Mouse (Mus musculus): ENCODE data around the gene Angel1. TPM values are rescaled to one million over a fixed set of nuclear protein-coding genes. Genes with fewer than 3 reads are reported as not detected.

The Angel1 gene
- polyA plus RNA-seq (2015; fragmentation: Nextera tagmentation; extraction: Ambion mirVana): 5.2 and 5.6 TPM in 2 replicates

DNA sequence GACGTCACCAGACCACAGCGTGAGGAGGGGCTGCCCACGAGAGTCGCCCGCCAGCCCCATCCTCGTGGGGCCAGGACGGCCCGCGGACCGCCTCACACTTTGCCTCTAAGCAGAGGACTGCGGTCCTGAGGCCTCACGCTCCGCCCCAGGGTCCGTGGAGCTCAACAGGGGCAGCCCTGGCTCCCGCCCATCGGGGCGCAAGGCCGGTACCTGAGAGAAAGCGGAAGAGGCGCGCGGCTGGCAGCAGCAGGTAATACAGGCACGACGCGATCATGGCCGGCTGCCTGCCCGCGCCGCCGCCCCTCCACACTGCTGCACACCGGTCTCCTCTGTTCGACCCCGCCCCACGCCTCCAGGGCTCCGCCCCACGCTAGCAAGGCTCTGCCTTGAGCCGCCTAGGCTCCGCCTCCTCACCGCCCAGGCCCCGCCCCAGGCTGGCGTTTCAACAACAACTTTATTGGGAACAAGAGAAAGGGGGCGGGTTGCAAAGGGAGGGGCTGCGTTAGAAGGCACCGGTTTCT, at the start of gene Angel1:
Angel1 (minus strand) TSS at position 341 of the 521 bp plus-strand sequence.
- Histone ChIP-seq H3K9ac (peak within 1 kb of the TSS; percentile 59), H3K27ac (0 out of 2 replicates have a peak within 1 kb of the TSS, but pooled peaks have one; percentile 18), H3K36me3 (no peaks in the 10 kb centered on the region), H3K9me3 (no peaks in the 10 kb centered on the region), H3K4me2 (replicated peaks) (peak within 1 kb of the TSS; percentile 98), H3K4me1 (replicated peaks) (no peaks in the 10 kb centered on the region), H3K27me3 (replicated peaks) (no peaks in the 10 kb centered on the region), H3K4me3 (replicated peaks) (peak within 1 kb of the TSS; percentile 57)
- under 1% methylated on average over 43 of the region's 44 CpGs for WGBS
- peak; percentile 100 for ATAC-seq

DNA sequence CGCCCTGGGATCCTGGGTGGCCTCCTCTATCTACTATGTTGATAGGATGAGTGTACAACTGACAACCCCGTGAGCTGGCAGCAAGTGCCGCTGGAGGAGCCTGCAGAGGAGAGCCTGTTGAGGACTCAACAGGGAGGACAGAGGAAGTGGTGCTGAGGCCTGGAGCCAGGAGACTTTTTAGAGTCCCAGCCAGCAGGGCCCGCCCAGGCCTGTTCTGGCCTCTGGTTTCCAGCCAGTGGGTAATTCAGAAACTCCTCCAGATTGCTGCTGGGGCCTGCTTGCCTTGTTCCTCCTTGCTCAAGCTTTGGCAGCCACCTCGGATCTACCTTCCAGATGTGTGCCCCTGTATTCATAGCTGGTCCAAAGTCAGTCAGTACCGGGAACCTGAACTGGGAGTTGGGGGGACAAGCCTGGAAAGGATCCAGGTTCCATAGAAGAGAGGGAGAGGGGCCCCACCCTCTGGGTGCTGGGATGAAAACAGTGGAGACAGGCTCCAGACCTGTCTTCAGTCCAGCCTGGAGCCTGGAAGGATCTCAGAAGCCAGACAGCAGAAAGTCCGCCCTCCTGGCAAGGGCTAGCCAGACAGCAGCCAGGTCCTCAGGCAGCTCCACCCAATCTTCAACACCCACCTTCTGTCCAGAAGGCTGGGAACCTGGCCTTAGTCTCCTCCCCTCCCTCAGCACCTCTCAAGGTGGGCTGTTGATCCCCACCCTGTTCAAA, 49.5 kb upstream of the Angel1 start:
- H3K9me3 ChIP-seq: no peaks in the 10 kb centered on the region
- H3K4me2 ChIP-seq (replicated peaks): no peak overlapping the region
- no peaks in the 10 kb centered on the region for H3K36me3 ChIP-seq
- no peak overlapping the region for H3K9ac ChIP-seq
- no peaks in the 10 kb centered on the region for H3K27me3 ChIP-seq (replicated peaks)
- H3K27ac ChIP-seq: peak overlapping the region; percentile 67
- H3K4me3 ChIP-seq (replicated peaks): no peak overlapping the region
- peaks cover 3% of the 10 kb centered on the region; the same call in 1 of the 2 replicates for H3K4me1 ChIP-seq (replicated peaks)
- peak; percentile 61 for ATAC-seq
- WGBS: 59% methylated on average over 7 of the region's 7 CpGs

DNA sequence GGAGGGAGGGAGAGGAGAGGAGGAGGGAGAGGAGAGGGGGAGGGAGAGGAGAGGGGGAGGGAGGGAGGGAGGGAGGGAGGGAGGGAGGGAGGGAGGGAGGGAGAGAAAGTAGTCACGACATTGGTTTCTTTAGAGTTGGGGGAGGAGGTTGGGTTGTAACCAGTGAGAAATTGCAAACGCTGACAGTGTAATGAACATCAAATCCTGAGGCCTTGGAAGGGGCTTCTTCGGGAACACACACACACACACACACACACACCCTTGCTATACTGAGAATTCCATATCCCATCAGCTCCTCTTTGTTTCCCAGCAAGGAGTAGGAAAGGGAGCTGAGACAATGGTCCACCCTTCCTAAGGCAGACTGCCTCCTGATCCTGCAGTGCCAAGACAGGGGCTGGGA, 46.3 kb upstream of the Angel1 start:
- WGBS: 34% methylated on average over 3 of the region's 3 CpGs
- ATAC-seq: no peak
- no peaks in the 10 kb centered on the region for H3K9me3 ChIP-seq

DNA sequence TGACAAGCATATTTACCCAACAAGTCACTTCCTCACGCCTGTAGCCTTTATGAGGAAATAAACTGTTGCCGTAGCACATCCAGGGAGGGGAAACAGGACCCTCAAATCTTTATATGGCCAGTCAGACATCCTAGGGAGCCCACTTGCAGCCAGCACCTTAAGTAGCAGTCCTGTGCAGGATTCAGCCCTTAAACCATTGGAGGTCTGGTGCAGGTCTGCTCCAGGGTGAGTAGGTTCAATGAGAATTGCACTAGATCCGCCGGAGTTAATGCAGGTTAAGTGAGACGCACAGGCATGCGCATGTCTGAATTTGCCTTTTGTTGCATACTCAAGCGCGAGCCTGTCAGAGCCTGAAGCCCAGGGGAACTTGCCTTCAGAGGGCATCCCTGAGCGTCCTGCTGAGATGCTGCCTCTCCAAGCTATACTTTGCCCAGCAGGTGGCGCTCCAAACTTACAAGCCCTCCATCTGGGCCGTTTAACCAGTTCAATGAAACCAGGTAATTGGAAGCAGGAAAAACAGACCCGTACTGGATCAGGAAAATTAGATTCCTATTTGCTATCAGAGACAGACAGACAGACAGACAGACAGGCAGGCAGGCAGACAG, 45.7 kb upstream of the Angel1 start:
- 8% methylated on average over 12 of the region's 12 CpGs for WGBS
- Histone ChIP-seq H3K4me2 (replicated peaks) (0 out of 2 replicates have a peak overlapping the region, but pooled peaks have one; percentile 19), H3K4me3 (replicated peaks) (no peak overlapping the region), H3K4me1 (replicated peaks) (peaks cover 11% of the 10 kb centered on the region), H3K9ac (no peak overlapping the region), H3K27me3 (replicated peaks) (no peaks in the 10 kb centered on the region), H3K27ac (no peak overlapping the region), H3K36me3 (no peaks in the 10 kb centered on the region), H3K9me3 (no peaks in the 10 kb centered on the region)
- peak; percentile 89 for ATAC-seq

More for the DNA sequence above, 46.3 kb upstream of the Angel1 start:
- Histone ChIP-seq H3K4me3 (replicated peaks) (no peak overlapping the region), H3K4me2 (replicated peaks) (no peak overlapping the region), H3K9ac (no peak overlapping the region), H3K36me3 (no peaks in the 10 kb centered on the region), H3K27ac (no peak overlapping the region), H3K27me3 (replicated peaks) (no peaks in the 10 kb centered on the region), H3K4me1 (replicated peaks) (peaks cover 11% of the 10 kb centered on the region)

DNA sequence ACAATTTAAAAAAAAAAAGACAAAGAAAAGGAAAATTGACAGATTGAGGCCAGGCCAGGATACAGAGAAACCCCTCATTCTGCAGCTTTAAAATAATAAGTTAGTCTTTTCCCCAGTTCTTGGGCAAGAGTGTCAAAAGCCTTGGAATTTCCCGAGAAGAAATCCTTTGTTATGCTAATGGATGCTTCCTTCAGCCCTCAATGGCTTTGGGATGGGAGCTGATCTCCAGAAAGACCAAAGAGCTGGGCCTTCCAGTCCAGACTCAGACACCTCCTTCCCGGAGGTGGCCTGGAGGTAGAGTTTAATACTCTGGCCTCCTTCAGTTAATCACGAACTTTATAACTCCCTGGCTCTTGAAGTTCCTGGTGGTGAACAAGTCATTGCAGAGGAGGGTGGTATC, 44.7 kb upstream of the Angel1 start:
- no peaks in the 10 kb centered on the region for H3K36me3 ChIP-seq
- H3K4me3 ChIP-seq (replicated peaks): no peak overlapping the region
- H3K9me3 ChIP-seq: no peaks in the 10 kb centered on the region
- H3K9ac ChIP-seq: no peak overlapping the region
- peaks cover 11% of the 10 kb centered on the region for H3K4me1 ChIP-seq (replicated peaks)
- H3K27ac ChIP-seq: no peak overlapping the region
- H3K27me3 ChIP-seq (replicated peaks): no peaks in the 10 kb centered on the region
- WGBS: 41% methylated on average over 3 of the region's 3 CpGs
- no peak for ATAC-seq
- H3K4me2 ChIP-seq (replicated peaks): no peak overlapping the region

DNA sequence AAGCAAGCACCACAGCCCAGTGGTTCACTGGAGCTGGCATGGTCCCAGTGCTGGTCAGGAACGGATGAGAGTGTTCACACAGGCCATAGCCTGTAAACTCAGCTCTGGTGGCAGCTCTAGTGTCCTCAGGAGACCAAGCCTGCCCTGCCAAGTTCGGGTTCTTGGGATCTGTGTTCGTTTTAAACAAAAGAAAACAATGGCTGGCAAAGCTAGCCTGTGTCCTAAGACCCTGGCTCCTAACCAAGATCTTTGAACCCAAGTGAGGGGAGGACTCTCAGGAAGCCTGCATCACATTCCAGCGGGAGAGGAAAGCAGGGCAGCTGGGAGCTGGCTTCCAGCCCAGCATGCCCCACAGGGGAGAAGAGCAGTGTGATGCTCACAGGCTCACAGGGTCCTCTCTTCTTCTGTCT, 44.0 kb upstream of the Angel1 start:
- no peak for ATAC-seq
- no peak overlapping the region for H3K4me3 ChIP-seq (replicated peaks)
- H3K9me3 ChIP-seq: no peaks in the 10 kb centered on the region
- 25% methylated on average over 4 of the region's 4 CpGs for WGBS
- H3K4me1 ChIP-seq (replicated peaks): peaks cover 11% of the 10 kb centered on the region
- H3K27me3 ChIP-seq (replicated peaks): no peaks in the 10 kb centered on the region
- H3K4me2 ChIP-seq (replicated peaks): no peak overlapping the region
- no peaks in the 10 kb centered on the region for H3K36me3 ChIP-seq
- peak overlapping the region; percentile 44 for H3K27ac ChIP-seq
- H3K9ac ChIP-seq: no peak overlapping the region

DNA sequence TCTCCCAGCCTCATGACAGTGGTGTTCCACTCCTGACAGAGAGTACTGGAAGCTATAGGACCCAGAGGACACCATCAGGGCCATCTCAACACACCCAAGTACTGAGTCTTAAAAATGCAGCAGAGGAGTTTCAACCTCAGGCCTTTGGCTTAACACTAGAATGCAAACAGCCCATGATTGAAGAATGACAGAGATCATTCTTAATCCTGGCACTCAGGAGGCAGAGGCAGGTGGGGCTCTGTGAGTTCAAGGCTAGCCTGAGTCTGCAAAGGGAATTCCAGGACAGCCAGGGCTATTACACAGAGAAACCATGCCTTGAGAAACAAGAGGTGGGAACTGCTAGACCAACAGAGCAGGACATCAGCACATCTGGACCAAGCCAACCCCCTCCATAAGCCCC, 43.6 kb upstream of the Angel1 start:
- Histone ChIP-seq H3K27me3 (replicated peaks) (no peaks in the 10 kb centered on the region), H3K4me1 (replicated peaks) (peaks cover 11% of the 10 kb centered on the region; the same call in 1 of the 2 replicates), H3K9me3 (no peaks in the 10 kb centered on the region), H3K4me3 (replicated peaks) (no peak overlapping the region), H3K36me3 (no peaks in the 10 kb centered on the region), H3K9ac (no peak overlapping the region), H3K27ac (peak overlapping the region; percentile 44), H3K4me2 (replicated peaks) (no peak overlapping the region)
- ATAC-seq: no peak

DNA sequence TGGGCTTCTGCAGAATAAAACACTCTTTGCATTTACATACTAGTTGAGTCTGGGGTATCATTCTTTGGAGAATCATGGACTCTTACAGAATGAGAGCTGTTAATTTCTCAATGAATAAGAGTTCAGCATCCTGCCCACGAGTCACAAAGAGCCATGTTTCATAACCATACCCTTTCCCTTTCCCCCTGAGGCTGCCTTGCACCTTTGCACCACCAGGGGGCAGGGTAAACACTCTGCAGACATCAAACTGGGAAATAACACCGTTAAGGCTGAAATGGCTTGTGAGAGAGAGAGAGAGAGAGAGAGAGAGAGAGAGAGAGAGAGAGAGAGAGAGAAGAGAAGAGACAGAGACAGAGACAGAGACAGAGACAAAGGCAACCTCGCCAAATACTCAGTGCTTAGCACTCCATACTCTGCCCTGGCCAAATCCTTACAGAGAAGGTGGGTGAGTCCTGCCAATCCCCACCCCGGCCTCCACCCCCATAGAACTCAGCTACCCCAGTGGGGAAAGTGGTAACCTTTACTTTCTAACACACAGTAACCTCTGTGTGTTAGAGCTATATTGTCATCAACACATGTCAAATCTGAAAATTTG, 42.8 kb upstream of the Angel1 start:
- Histone ChIP-seq H3K27ac (no peak overlapping the region), H3K9ac (no peak overlapping the region), H3K4me1 (replicated peaks) (peaks cover 11% of the 10 kb centered on the region; the same call in 1 of the 2 replicates), H3K9me3 (no peaks in the 10 kb centered on the region), H3K4me2 (replicated peaks) (no peak overlapping the region), H3K36me3 (no peaks in the 10 kb centered on the region), H3K4me3 (replicated peaks) (no peak overlapping the region), H3K27me3 (replicated peaks) (no peaks in the 10 kb centered on the region)
- WGBS: 35% methylated on average over 4 of the region's 4 CpGs
- ATAC-seq: no peak

DNA sequence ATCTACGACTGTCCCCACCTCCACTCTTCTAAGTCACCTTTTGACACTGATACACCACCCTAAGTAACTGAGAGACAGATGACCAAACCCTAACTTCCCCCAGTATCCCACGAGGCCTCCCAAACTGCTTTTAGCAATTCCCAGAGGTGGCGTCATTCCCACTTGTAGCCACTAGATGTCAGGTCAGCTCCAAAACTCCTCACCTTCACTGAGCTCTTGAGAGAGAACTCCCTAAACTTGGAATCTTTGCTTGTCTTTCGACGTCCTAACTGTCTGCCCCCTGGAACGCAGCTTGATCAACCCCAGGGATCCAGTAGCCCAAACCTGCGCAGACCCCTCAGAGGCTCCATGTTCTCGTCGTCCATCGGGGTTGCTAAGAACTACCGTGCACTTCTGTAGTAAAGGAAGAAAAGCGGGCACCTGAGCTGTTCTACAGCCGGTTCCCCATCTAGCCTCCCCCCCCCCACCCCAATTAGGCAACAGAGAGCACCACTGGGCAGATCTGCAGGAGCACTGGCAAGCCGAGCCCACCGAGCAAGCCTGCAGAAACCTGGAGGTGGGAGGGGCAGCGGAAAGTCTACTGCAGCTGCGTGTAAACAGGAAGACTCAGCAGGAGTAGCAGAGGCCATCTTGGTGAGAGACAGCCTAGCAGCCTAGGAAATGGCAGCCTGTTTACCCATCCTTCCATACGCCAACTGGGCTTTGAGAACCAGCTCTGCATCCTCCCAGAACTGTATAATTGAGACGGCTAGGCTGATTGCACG, 41.8 kb upstream of the Angel1 start:
- Histone ChIP-seq H3K4me1 (replicated peaks) (peaks cover 11% of the 10 kb centered on the region; the same call in 1 of the 2 replicates), H3K4me3 (replicated peaks) (no peak overlapping the region), H3K27ac (no peak overlapping the region), H3K9ac (no peak overlapping the region), H3K4me2 (replicated peaks) (no peak overlapping the region), H3K27me3 (replicated peaks) (no peaks in the 10 kb centered on the region), H3K36me3 (no peaks in the 10 kb centered on the region), H3K9me3 (no peaks in the 10 kb centered on the region)
- ATAC-seq: no peak; the same call in 1 of the 2 replicates
- 32% methylated on average over 20 of the region's 20 CpGs for WGBS

DNA sequence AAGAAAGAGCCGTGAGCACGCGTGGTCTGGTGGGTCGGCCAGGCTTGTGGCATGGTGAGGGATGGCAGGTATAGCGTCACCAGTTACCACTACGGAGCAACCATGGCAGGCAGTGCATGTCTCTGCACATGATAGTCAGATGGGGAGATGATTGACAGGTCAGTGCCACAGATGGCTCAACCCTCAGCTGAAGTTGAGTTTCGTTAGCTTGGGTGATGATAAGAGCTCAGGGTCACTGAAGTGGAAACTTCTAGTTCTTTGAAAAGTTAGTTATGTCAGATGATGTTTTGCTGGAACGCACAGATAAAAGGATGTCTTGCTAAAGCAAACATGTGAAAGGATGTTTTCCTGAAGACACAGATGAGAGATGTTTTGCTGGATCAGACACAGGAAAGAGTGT, 40.2 kb upstream of the Angel1 start:
- Histone ChIP-seq H3K4me3 (replicated peaks) (no peak overlapping the region), H3K9ac (no peak overlapping the region), H3K4me1 (replicated peaks) (peaks cover 8% of the 10 kb centered on the region; the same call in 1 of the 2 replicates), H3K9me3 (no peaks in the 10 kb centered on the region), H3K4me2 (replicated peaks) (no peak overlapping the region), H3K36me3 (no peaks in the 10 kb centered on the region), H3K27me3 (replicated peaks) (no peaks in the 10 kb centered on the region), H3K27ac (no peak overlapping the region)
- WGBS: 85% methylated on average over 8 of the region's 8 CpGs
- ATAC-seq: no peak

DNA sequence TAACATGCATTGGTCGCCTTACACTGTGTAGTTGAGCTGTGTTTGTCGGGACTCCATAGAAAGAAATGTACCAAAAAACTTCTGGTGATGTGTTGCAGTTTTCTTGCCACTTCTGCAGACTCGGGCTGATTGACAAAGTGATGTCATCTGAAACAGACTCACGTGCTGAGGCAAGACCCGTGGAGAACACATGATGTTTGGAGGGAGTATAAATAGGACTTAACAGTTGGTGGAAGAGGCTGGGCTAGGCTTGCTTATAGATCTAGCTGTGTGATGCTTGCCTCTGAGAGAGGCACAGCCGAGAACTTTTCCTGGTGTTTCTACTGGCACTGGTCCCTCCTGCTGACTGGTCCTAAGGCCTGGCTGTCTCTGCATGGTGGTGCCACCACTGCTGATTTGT, 37.8 kb upstream of the Angel1 start:
- Histone ChIP-seq H3K9me3 (no peaks in the 10 kb centered on the region), H3K4me2 (replicated peaks) (no peak overlapping the region), H3K36me3 (no peaks in the 10 kb centered on the region), H3K27me3 (replicated peaks) (no peaks in the 10 kb centered on the region), H3K4me3 (replicated peaks) (no peak overlapping the region), H3K9ac (no peak overlapping the region), H3K4me1 (replicated peaks) (0 out of 2 replicates have a peak, but pooled peaks cover 3% of the 10 kb centered on the region), H3K27ac (no peak overlapping the region)
- ATAC-seq: no peak
- WGBS: 69% methylated on average over 6 of the region's 6 CpGs

DNA sequence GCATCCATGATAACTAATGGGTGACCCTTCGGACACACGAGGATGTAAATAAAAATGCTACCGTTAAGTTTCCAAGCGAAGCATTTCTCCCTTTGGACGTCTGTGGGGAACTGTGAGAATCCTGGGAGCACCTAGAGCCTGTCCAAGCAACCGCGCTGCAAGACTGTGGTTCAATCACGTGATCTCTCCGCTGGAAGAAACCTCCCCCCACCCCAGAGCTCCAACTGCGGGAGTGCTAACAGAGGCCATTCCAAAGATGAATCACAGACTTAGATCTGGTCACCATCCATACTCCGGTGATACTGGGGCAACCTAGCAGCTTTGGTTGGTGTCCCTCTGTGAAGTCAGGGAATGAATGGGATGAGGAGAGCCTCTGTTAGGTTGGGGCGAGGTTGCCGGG, 34.8 kb upstream of the Angel1 start:
- no peak overlapping the region for H3K4me3 ChIP-seq (replicated peaks)
- H3K4me2 ChIP-seq (replicated peaks): no peak overlapping the region
- no peaks in the 10 kb centered on the region for H3K9me3 ChIP-seq
- no peak overlapping the region for H3K27ac ChIP-seq
- no peak for ATAC-seq
- no peaks in the 10 kb centered on the region for H3K36me3 ChIP-seq
- no peak overlapping the region for H3K9ac ChIP-seq
- 69% methylated on average over 13 of the region's 13 CpGs for WGBS
- H3K4me1 ChIP-seq (replicated peaks): no peaks in the 10 kb centered on the region
- no peaks in the 10 kb centered on the region for H3K27me3 ChIP-seq (replicated peaks)
